Mouse (Mus musculus): ENCODE measurements around the gene Gm21776.
"Not testable (repeated sequence)": the region's sequence is repeated elsewhere in the genome, so short reads cannot be mapped to it uniquely, and the experiment has no call there.

Gene Gm21776

DNA sequence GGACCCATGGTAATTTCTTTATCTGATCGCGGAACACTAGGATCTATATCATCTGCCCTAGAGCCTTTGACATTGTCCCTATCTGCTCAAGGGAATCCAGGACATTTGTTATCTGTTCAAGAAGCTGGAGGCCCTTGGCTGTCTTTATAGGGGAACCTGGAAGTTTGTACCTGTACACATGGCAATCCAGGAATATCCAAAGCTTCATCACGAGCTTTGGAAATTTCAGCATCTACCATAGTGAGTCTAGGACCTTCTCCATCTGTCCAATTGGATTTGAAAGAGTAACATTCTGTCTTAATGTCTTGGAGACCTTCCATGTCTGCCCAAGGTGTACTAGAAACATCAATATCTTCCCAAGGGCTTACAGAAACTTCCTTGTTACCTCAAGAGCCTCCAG, at the start of gene Gm21776:
TSS of gene Gm21776 (plus strand) at position 301 of the 400 bp plus-strand sequence.
- not testable (repeated sequence) for DNase-seq (ENCODE audit: low read depth, low spot score)

All from brain, adult 2 months (tissue).